Mouse (Mus musculus): ENCODE data around the gene Sp110.
A peak's percentile ranks its signal among the peaks of the same experiment; 100 is the strongest.
"Not testable (repeated sequence)": the region's sequence is repeated elsewhere in the genome, so short reads cannot be mapped to it uniquely, and the experiment has no call there.

Gene Sp110

GRCm38 (mm10) chr1:85598271-85599012, at the start of gene Sp110:
Gene Sp110, minus strand, starts transcription at chr1:85598817.
- peak; percentile 44 for DNase-seq

DNA sequence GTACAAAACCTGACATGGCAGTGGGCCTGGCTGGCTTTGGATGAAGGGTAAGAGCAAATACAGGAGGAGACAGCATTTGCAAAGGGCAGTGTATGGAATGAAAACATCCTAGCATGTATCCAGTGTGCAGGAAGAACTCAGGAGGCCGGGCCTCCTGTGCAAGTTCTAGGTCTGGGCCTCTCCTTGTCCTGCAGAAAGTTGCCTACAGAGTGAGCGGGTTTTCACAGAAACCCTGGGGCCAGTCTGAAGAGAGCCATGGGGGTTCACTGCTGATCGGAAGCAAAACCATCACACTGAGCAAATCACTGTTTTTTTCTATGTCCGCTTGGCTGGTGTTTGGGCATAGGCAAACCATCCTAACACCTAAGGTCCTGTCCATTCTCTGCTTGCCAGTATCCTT, 39.5 kb upstream of the Sp110 start:
- DNase-seq = not testable (repeated sequence)

DNA sequence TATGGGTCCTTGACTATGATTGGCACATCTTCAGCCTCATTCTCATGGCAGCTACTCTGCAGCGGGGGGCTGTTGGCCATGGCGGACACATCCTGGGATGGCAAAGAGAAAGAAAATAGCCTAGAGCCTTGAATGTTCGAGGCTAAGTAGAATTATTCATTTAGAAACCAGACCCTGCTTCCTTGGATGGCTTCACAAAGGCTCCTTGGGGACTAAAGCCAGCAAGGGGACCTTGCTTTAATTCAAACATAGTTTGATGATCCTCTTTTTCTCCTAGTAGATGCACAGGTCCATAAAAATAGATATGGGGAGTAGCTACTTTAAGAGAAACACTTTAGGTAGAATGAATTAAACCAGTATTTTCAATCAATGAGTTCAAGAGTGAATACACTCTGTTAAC, 38.3 kb upstream of the Sp110 start:
- DNase-seq = not testable (repeated sequence)

- DNase-seq = not testable (repeated sequence)
Measured at GRCm38 (mm10) chr1:85618689-85619088, 20.1 kb upstream of the Sp110 start.

DNA sequence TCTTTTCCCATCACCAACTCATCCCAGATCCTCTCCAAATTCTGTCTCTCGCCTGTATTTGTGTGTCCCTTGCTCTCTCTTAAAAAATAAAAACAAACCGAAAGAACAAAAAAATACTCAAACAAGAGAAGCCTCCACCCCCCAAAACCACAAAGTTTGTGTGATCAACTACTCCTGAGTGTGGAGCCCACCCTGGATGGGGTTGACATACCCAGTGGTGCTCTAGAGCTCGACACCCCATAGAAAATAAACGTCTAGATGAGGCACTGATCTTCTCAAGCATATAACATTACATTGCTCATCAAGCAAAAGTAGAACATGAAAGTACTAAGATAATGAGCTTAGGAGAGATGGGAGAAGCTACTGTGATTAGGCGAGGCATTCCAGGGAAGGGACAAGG, 18.5 kb upstream of the Sp110 start:
- DNase-seq = not testable (repeated sequence)

- not testable (repeated sequence) for DNase-seq
Measured at GRCm38 (mm10) chr1:85615819-85616218, 17.2 kb upstream of the Sp110 start.

GRCm38 (mm10) chr1:85615096-85615495, 16.5 kb upstream of the Sp110 start:
- DNase-seq = not testable (repeated sequence)

DNA sequence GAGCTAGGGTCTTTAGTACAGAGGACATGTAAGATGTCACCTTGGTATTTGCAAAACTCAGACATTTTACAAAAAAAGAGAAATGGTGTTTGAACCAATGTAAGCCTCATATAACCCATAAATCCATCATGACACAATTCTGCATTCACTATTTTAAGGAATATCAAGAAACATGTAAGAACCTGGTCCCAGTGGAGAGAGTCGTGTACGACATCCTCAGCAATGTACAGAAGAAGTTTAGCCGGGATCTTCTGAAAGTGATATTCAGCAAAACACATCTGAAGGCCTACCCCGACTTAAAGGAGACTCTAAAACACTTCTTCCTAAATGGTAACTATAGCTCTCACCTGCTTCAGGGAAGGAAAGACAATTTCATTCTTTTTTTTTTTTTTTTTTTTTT, 12.0 kb upstream of the Sp110 start:
- DNase-seq = not testable (repeated sequence)

- not testable (repeated sequence) for DNase-seq
Measured at GRCm38 (mm10) chr1:85608361-85608760, 9.7 kb upstream of the Sp110 start.

GRCm38 (mm10) chr1:85604341-85604740, 5.7 kb upstream of the Sp110 start:
- not testable (repeated sequence) for DNase-seq

GRCm38 (mm10) chr1:85600794-85601193, 2.2 kb upstream of the Sp110 start:
- peak; percentile 66 to 75 for DNase-seq

- DNase-seq = not testable (repeated sequence)
Measured at GRCm38 (mm10) chr1:85600078-85600477, 1.5 kb upstream of the Sp110 start, which contains the start of gene Sp140. Gene Sp140, plus strand, starts transcription at chr1:85600378.

GRCm38 (mm10) chr1:85592526-85592925, 6.1 kb downstream of the Sp110 start:
- DNase-seq = not testable (repeated sequence)

GRCm38 (mm10) chr1:85588697-85589096, 9.9 kb downstream of the Sp110 start:
- not testable (repeated sequence) for DNase-seq

- DNase-seq = not testable (repeated sequence)
Measured at GRCm38 (mm10) chr1:85581518-85581917, 17.1 kb downstream of the Sp110 start.

DNA sequence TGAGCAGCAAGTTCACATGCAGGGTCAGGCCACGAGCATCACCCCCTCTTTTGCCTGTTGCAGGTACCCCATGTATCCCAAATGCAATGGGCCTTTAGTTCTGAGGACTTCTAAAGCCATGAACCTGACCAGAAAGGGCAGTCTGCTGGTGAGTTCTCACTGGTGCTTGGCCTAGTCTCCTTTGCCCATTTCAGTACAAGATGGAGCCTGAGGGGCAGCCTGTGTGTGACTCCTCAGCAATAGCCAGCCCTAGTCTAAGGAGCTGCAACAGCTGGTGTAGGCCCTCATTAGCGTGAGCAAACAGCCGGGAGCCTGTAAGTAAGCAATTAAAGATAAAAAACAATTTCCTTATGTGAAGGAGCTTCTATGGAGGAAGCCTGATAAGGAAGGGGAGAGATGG, 18.0 kb downstream of the Sp110 start:
- DNase-seq = not testable (repeated sequence)

GRCm38 (mm10) chr1:85580148-85580534, 18.5 kb downstream of the Sp110 start:
- DNase-seq = not testable (repeated sequence)

GRCm38 (mm10) chr1:85579199-85580147, 19.1 kb downstream of the Sp110 start:
- DNase-seq = not testable (repeated sequence)

GRCm38 (mm10) chr1:85578372-85579010, 20.1 kb downstream of the Sp110 start:
- DNase-seq = not testable (repeated sequence)

DNA sequence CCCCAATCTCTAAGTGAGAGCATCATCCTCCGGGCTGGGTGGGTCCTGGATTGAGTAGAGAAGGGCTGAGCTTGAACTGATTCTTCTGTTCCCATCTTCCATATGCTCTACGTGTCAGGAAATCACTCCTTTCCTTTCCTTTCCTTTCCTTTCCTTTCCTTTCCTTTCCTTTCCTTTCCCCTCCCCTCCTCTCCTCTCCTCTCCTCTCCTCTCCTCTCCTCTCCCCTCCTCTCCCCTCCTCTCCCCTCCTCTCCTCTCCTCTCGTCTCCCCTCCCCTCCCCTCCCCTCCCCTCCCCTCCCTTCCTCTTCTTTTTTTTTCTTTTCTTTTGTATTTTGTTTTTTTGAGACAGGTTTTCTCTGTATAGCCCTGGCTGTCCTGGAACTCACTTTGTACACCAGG, 23.2 kb downstream of the Sp110 start, which contains the start of gene G530012D18Rik:
G530012D18Rik (plus strand) TSS at position 301 of the 400 bp plus-strand sequence.
- not testable (repeated sequence) for DNase-seq

GRCm38 (mm10) chr1:85573554-85573953, 25.1 kb downstream of the Sp110 start:
- DNase-seq = not testable (repeated sequence)

DNA sequence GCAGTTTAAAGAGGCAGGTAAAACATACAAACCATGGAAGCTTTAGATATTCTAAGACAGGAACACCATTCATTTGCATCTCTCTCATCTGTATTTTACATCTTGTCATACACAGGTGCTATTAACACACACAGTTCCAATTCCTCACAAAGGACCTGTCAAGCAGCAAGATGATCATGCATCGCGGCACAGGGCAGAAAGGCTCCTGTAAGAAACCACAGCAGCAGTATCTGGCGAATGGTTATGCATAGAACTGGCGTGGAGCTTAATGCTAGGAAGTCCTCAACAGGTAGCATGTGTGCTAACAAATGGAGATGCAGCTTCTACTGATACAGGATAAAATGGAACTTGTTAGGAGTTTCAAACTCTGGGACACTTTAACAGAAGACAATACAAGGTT, 43.4 kb downstream of the Sp110 start:
- peak in 1 of 2 experiments; percentile 13 for DNase-seq

DNA sequence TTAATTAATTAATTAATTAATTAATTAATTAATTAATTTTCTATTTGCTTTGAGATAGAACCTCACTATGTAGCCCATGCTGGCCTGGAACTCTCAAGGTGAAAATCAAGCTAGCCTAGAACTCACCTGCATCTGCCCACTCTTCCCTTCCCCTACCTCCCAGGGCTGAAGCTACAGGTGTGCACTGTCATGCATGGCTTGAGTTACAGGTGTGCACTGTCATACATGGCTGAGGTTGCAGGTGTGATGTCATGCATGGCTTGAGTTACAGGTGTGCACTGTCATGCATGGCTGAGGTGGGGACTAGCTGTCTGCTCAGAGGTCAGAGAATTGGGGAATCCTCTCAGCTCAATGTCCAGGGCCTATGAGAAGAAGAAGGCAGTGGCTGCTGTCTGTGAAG, 52.2 kb downstream of the Sp110 start:
- not testable (repeated sequence) for DNase-seq

Measured in lung, adult 18-20 months (tissue).